Mouse (Mus musculus) midbrain, embryonic 12.5 days (tissue): ENCODE data around the gene Pabpc1l. TPM values are rescaled to one million over a fixed set of nuclear protein-coding genes. Genes with fewer than 3 reads are reported as not detected.

ENCODE experiments used
- ATAC-seq: fragments of 200-750 bp; cut with Nextera tagmentation; 2 replicates; pipeline ENCODE4 v1.8.0; 2017; ENCODE audit warnings: low read depth, moderate TSS enrichment, moderate library complexity; ENCODE audit not compliant: low FRiP score
- H3K27ac ChIP-seq: fragments of 300-500 bp; sonication (generic); replicated peaks from 2 replicates; pipeline ENCODE4 v1.5.1; 2016; ENCODE audit warnings: mild to moderate bottlenecking
- H3K27me3 ChIP-seq: fragments of 300-500 bp; sonication (generic); 2 replicates; pipeline ENCODE4 v1.6.1; 2016; ENCODE audit warnings: mild to moderate bottlenecking
- H3K36me3 ChIP-seq: fragments of 300-500 bp; sonication (generic); 2 replicates; pipeline ENCODE4 v1.6.1; 2016
- H3K4me1 ChIP-seq: fragments of 300-500 bp; sonication (generic); 2 replicates; pipeline ENCODE4 v1.6.1; 2016
- H3K4me2 ChIP-seq: fragments of 300-500 bp; sonication (generic); replicated peaks from 2 replicates; pipeline ENCODE4 v1.6.1; 2016; ENCODE audit warnings: mild to moderate bottlenecking, moderate library complexity
- H3K4me3 ChIP-seq: fragments of 300-500 bp; sonication (generic); 2 replicates; pipeline ENCODE4 v1.5.1; 2016; ENCODE audit warnings: mild to moderate bottlenecking
- H3K9ac ChIP-seq: fragments of 300-500 bp; sonication (generic); replicated peaks from 2 replicates; pipeline ENCODE4 v1.6.1; 2016; ENCODE audit warnings: mild to moderate bottlenecking, moderate library complexity
- H3K9me3 ChIP-seq: fragments of 300-500 bp; sonication (generic); 2 replicates; pipeline ENCODE4 v1.6.1; 2016; ENCODE audit warnings: mild to moderate bottlenecking
- WGBS: fragments of 180-500 bp; shearing (Covaris S2); methylation state at CpG from one replicate; pipeline ENCODE4 v1.1.7; 2016; 5-methylcytosine and 5-hydroxymethylcytosine counted together
- polyA plus RNA-seq: library from polyadenylated mRNA; unstranded; fragments of >200 nt; fragmentation: Nextera tagmentation; extraction: Ambion mirVana; gene quantifications from 2 replicates; pipeline ENCODE4 v1.2.1, GENCODE M21; 2016

Pabpc1l gene
- polyA plus RNA-seq, 1 experiment from 2014 or later: 0.64 TPM

DNA sequence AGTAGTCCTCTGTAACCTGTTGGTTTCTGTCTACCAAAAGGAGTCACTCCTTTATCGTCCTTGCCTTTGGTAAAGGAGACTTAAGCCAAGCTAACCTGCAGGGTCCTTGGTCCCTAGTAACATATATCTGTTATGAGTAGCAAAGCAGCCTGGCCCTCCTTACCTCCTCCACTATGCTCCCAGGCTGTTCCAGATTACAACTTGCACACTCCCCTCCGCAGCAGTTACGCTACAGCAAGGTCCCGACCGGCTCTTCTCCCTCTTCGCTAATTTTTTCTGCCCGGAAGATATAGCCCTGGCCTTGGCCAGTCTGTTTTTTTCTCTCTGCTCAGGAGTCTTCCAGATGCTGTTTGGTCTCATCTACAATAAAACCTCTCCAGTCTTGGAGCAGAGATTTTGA, 47.9 kb downstream of the Pabpc1l start:
- peaks cover 4% of the 10 kb centered on the region; the same call in 1 of the 2 replicates for H3K36me3 ChIP-seq
- no peaks in the 10 kb centered on the region for H3K9me3 ChIP-seq
- no peak overlapping the region for H3K4me2 ChIP-seq
- 86% methylated on average over 7 of the region's 7 CpGs for WGBS
- no peak overlapping the region for H3K9ac ChIP-seq
- no peak overlapping the region for H3K27ac ChIP-seq
- no peak for ATAC-seq
- H3K4me3 ChIP-seq: no peak overlapping the region
- peaks cover 32% of the 10 kb centered on the region for H3K4me1 ChIP-seq
- H3K27me3 ChIP-seq: no peaks in the 10 kb centered on the region

DNA sequence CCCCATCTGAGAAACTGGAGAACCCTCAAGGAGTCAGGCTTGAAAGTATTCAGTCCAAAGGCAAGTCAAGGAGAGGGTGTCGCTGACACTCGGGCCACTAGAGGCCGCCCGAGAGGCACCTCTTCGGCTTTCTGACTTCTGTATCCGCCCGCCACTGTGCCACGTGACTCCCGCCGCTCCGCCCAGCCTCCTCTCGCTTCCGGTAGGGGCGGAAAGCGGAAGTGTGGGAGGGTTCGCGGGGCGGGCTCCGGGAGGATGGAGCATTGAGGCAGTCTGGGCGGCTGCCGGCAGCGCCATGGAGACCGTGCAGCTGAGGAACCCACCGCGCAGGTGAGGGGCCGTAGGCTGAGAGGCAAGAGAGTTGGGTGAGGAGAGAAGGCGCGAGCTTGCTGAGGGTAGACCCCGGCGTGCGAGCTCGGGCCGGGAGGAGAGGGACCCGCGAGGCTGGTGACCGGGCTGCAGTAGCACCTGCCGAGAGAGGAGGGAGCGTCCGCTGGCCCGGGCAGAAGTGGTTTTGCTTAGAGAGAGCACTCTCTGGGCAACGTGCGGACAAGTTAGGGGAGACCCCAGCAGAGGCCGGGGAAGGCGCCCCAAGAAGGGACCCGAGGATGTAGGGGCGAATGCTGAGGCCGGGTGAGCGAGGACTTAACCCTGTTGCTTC, 48.8 kb downstream of the Pabpc1l start:
- Histone ChIP-seq H3K9me3 (no peaks in the 10 kb centered on the region), H3K27ac (peak overlapping the region; percentile 7), H3K27me3 (no peaks in the 10 kb centered on the region), H3K36me3 (peaks cover 4% of the 10 kb centered on the region; the same call in 1 of the 2 replicates), H3K4me2 (peak overlapping the region; percentile 94), H3K4me3 (peak overlapping the region; percentile 93), H3K9ac (peak overlapping the region; percentile 76), H3K4me1 (peaks cover 25% of the 10 kb centered on the region)
- peak; percentile 81 for ATAC-seq
- WGBS: 0% methylated on average over 48 of the region's 48 CpGs

DNA sequence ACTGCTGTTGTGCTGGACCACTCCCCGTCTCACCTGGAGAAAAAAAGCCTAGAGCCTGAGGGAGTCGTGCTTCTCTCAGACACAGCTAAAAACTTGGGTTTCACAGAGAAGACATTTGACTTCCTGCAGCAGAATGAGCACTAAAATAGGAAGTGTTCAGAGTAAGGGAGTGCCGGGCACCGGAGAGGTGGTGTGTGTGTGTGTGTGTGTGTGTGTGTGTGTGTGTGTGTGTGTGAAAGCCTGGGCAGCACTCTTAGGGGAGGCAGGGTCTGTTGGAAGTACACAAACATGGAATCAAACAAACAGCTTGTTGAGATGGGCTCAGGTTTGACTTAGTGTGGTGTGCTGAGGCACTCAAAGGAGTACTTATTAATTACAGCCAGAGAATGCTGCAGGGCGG, 49.8 kb downstream of the Pabpc1l start:
- peaks cover 12% of the 10 kb centered on the region for H3K36me3 ChIP-seq
- WGBS: 60% methylated on average over 5 of the region's 5 CpGs

DNA sequence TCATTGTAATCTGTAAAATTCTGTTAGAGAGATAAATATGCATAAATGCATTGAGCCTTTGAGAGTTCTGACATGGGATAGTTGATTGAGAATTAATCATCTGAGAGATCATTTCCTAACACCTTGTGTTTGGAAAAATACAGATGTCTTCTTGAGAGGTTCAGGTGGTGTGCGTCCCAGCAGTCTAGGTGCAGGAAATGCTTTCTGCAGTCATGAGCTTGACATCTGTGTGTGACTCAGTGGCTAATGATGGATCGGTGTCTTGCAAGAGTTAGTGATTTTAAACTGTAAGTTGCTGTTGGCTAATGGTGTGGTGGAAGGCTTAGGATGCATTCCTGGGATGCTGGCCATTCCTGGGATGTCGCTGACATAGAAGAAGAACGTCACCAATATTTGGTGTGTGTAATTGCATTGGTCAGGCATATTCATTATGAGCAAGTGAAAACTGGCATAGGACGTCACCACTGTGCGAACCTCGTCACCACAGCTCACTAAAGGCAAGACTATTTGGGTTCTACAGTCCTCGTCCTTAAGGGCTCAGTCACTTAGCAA, 51.7 kb downstream of the Pabpc1l start:
- Histone ChIP-seq H3K27me3 (no peaks in the 10 kb centered on the region), H3K36me3 (peaks cover 31% of the 10 kb centered on the region), H3K27ac (no peak overlapping the region), H3K9ac (no peak overlapping the region), H3K4me1 (peaks cover 13% of the 10 kb centered on the region), H3K4me2 (no peak overlapping the region), H3K9me3 (no peaks in the 10 kb centered on the region), H3K4me3 (no peak overlapping the region)
- no peak for ATAC-seq
- WGBS: 93% methylated on average over 8 of the region's 8 CpGs

More for the DNA sequence above, 49.8 kb downstream of the Pabpc1l start:
- no peaks in the 10 kb centered on the region for H3K9me3 ChIP-seq
- peak overlapping the region; percentile 93 for H3K4me3 ChIP-seq
- no peak for ATAC-seq
- peaks cover 15% of the 10 kb centered on the region for H3K4me1 ChIP-seq
- H3K27me3 ChIP-seq: no peaks in the 10 kb centered on the region
- peak overlapping the region; percentile 94 for H3K4me2 ChIP-seq
- peak overlapping the region; percentile 76 for H3K9ac ChIP-seq
- H3K27ac ChIP-seq: no peak overlapping the region

DNA sequence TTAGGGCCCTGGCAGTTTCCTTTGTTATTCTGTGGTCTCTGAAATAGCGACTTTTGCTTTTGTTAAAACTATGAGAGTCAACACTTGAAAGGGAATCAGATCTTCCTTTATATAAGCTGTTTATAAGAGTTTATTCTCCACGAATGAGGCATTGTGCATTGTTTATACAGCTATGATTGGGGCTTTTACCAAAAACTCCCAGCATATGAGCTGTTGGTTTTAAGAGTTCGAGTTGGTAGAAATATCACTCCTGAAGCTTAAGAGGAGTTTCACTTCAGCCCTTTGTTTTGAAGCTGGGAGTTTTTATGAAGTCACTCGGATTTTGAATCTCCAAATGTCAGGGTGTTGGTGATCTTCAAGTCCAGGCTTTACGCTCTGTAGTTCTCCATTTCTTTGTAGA, 52.6 kb downstream of the Pabpc1l start:
- H3K4me1 ChIP-seq: peaks cover 13% of the 10 kb centered on the region
- no peak overlapping the region for H3K27ac ChIP-seq
- 90% methylated on average over 5 of the region's 5 CpGs for WGBS
- H3K4me3 ChIP-seq: no peak overlapping the region
- H3K4me2 ChIP-seq: no peak overlapping the region
- H3K9ac ChIP-seq: no peak overlapping the region
- no peaks in the 10 kb centered on the region for H3K9me3 ChIP-seq
- ATAC-seq: no peak
- peaks cover 39% of the 10 kb centered on the region for H3K36me3 ChIP-seq
- no peaks in the 10 kb centered on the region for H3K27me3 ChIP-seq

DNA sequence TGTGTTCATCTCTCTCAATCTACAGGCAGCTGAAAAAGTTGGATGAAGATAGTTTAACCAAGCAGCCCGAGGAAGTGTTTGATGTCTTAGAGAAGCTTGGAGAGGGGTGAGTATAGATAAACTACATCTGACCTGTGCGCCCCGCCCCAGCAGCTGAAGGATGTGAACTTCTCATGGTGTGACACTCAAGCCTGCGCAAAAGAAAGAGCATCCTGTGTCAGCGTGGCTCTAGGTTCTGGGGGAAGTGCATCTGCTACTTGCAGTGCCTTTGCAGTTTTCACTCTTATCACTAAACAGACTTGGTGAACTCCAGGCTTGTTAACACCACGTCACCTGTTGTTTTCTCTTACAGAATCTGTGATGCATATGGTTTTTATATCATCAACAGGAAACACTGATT, 54.2 kb downstream of the Pabpc1l start:
- Histone ChIP-seq H3K4me2 (no peak overlapping the region), H3K4me3 (no peak overlapping the region), H3K9ac (no peak overlapping the region), H3K9me3 (no peaks in the 10 kb centered on the region), H3K27ac (no peak overlapping the region), H3K4me1 (peaks cover 12% of the 10 kb centered on the region), H3K27me3 (no peaks in the 10 kb centered on the region), H3K36me3 (peaks cover 54% of the 10 kb centered on the region)
- 94% methylated on average over 6 of the region's 6 CpGs for WGBS
- no peak for ATAC-seq

DNA sequence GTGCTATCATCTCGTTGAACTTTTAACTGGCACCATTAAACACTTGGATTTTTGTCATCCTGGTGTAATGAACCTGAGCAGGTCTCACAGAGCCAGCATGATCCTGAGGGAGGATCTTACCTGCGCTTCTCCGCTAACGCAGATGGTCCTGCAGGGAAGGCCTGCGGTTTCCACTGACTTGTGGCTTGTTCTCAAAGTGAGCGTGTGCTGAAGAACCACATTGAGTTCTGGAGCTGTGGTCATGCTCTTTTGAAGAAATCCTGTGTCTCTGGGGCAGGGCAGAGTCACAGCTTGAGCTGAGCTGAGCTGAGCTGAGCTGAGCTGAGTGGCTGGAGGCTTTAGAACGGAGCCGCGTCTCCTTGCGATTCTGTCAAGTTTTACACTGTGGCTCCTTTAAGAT, 56.3 kb downstream of the Pabpc1l start:
- no peak for ATAC-seq
- 96% methylated on average over 10 of the region's 10 CpGs for WGBS

DNA sequence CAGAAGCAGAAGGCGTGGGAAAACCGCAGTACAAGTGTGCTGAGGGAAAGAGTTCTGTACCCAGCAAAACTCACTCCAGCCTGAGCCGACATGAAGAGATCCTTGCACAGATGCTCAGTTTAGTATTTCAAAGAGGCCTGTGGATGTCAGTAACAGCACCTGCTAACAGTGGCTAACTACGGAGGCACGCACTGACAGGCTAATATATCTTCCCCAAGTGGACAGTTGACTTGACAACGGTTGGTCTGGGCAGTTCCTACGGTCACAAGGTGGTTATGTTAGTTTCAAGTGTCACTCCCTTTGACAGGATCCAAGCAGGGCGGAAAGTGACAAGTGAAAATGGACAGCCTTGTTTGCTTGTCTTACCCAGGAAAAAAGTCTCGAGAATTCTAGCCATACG, 56.9 kb downstream of the Pabpc1l start:
- 95% methylated on average over 10 of the region's 10 CpGs for WGBS
- Histone ChIP-seq H3K4me2 (no peak overlapping the region), H3K9ac (no peak overlapping the region), H3K4me3 (no peak overlapping the region), H3K4me1 (no peaks in the 10 kb centered on the region), H3K36me3 (peaks cover 71% of the 10 kb centered on the region), H3K27ac (no peak overlapping the region), H3K27me3 (no peaks in the 10 kb centered on the region), H3K9me3 (no peaks in the 10 kb centered on the region)
- no peak for ATAC-seq

More for the DNA sequence above, 56.3 kb downstream of the Pabpc1l start:
- H3K27ac ChIP-seq: no peak overlapping the region
- no peak overlapping the region for H3K4me2 ChIP-seq
- H3K4me3 ChIP-seq: no peak overlapping the region
- no peaks in the 10 kb centered on the region for H3K9me3 ChIP-seq
- H3K9ac ChIP-seq: no peak overlapping the region
- H3K4me1 ChIP-seq: no peaks in the 10 kb centered on the region
- H3K27me3 ChIP-seq: no peaks in the 10 kb centered on the region
- H3K36me3 ChIP-seq: peaks cover 67% of the 10 kb centered on the region

DNA sequence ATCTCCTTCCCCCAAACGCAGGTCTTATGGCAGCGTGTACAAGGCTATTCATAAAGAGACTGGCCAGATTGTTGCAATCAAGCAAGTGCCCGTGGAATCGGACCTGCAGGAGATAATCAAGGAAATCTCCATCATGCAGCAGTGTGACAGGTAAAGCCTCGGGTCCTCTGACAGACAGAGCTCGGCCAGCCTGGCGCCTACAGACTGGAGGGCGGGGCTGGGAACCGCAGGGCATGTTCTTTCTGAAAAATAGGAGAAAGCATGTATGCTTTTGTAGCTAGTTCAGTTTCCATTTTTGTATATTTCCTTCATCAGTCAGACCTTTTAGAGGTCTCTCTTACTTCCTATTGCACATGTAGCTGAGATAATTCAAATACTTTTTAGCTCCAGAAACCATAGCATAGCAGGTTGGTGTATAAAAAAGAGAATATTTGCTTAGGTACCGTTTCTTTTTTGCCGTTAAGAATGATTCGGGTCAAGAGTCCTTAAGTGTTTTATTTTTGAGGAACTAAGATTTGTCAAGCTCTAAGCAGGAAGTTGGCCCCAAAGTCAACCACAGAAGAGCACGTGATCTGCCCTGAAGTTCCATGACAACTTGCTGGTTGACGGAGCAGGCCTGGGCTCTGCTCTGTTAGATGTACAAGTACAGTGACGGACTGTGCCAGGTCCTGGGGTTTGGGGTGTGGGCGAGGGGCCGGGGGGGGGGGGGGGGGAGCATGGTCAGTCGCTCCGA, 58.5 kb downstream of the Pabpc1l start:
- H3K4me3 ChIP-seq: no peak overlapping the region
- no peak overlapping the region for H3K9ac ChIP-seq
- H3K9me3 ChIP-seq: no peaks in the 10 kb centered on the region
- H3K27ac ChIP-seq: no peak overlapping the region
- peaks cover 85% of the 10 kb centered on the region for H3K36me3 ChIP-seq
- no peaks in the 10 kb centered on the region for H3K27me3 ChIP-seq
- no peak for ATAC-seq
- no peaks in the 10 kb centered on the region for H3K4me1 ChIP-seq
- H3K4me2 ChIP-seq: no peak overlapping the region
- WGBS: 91% methylated on average over 18 of the region's 19 CpGs

DNA sequence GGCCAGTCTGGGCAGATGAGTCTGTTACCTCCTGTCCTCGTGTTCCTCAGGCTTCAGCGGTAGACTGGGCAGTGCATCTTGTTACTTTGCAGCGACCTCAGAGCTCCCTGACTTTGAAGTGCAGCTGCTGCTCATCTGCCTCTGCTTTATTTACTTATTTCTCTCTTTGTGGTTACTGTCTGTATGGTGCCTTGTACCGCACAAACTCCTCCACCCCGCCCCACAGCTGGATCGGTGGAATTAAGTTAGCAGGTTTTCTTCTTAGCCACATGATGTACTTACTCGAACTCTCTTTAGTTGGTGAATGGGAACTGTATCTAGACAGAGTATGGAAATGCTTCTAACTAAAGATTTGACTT, 59.1 kb downstream of the Pabpc1l start:
- 96% methylated on average over 7 of the region's 7 CpGs for WGBS

DNA sequence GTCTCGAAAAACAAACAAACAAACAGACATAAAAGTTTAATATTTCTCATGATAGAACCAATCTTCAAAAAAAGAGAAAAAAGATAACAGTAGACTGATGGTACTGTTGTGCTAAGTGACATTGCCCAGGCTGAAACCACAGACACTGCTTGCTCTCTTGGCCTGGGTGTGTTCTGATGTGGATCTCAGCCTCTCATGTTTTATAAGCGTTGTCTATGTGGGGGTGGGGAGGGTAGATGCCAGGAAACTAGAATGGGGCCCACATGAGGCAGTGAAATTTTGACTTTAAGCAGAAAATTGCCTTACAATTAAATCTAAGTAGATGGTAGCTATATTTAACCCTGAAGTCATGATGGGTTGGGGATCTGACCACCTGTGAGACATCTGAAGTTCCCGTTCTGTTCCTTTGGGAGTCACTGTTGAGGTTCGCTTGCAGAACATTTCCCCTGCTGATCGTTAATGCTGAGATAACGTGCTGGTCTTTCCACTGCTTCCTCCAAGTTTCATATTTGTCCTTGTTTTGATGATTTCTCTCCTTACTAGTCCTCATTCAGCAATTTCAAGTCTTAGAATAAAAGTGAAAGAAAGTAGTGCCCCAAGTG, 62.3 kb downstream of the Pabpc1l start:
- 93% methylated on average over 6 of the region's 6 CpGs for WGBS
- Histone ChIP-seq H3K36me3 (peaks cover 70% of the 10 kb centered on the region), H3K4me3 (no peak overlapping the region)

More for the DNA sequence above, 59.1 kb downstream of the Pabpc1l start:
- Histone ChIP-seq H3K9me3 (no peaks in the 10 kb centered on the region), H3K4me3 (no peak overlapping the region), H3K36me3 (peaks cover 89% of the 10 kb centered on the region), H3K9ac (no peak overlapping the region), H3K4me1 (no peaks in the 10 kb centered on the region), H3K4me2 (no peak overlapping the region), H3K27ac (no peak overlapping the region), H3K27me3 (no peaks in the 10 kb centered on the region)
- ATAC-seq: no peak

DNA sequence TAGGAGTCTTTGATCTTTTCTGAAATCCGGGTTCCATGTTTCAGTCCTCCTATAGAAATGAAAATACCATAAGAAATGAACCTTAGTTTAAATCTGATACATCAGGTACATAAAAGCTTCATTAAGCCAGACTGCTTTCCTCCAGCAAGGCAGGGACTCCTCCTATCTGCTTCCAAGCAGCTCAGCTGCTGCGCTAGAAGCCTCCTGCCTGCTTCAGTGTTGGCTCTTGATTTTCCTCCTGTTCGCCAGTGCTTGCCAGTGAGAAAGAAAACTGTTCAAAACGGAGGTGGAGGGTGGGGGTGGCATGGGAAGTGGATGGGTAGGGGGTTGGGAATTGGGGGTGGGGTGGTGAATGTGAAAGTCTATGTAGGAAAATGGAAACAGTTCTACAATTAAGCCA, 64.3 kb downstream of the Pabpc1l start:
- ATAC-seq: no peak
- WGBS: 93% methylated on average over 4 of the region's 4 CpGs

More for the DNA sequence above, 62.3 kb downstream of the Pabpc1l start:
- H3K27ac ChIP-seq: no peak overlapping the region
- H3K4me1 ChIP-seq: no peaks in the 10 kb centered on the region
- H3K9me3 ChIP-seq: no peaks in the 10 kb centered on the region
- no peak overlapping the region for H3K9ac ChIP-seq
- no peak for ATAC-seq
- no peak overlapping the region for H3K4me2 ChIP-seq
- H3K27me3 ChIP-seq: no peaks in the 10 kb centered on the region

More for the DNA sequence above, 64.3 kb downstream of the Pabpc1l start:
- no peaks in the 10 kb centered on the region for H3K4me1 ChIP-seq
- no peak overlapping the region for H3K27ac ChIP-seq
- no peak overlapping the region for H3K4me3 ChIP-seq
- no peak overlapping the region for H3K4me2 ChIP-seq
- peaks cover 58% of the 10 kb centered on the region for H3K36me3 ChIP-seq
- H3K27me3 ChIP-seq: no peaks in the 10 kb centered on the region
- no peak overlapping the region for H3K9ac ChIP-seq
- H3K9me3 ChIP-seq: no peaks in the 10 kb centered on the region
